Mouse (Mus musculus): ENCODE data around the gene Hoxa9. TPM values are rescaled to one million over a fixed set of nuclear protein-coding genes. Genes with fewer than 3 reads are reported as not detected.
A peak's percentile ranks its signal among the peaks of the same experiment; 100 is the strongest.

Hoxa9 gene
- polyA plus RNA-seq, 1 experiment from 2014 or later: 3.0 TPM

GRCm38 (mm10) chr6:52202362-52203120 is 28.3 kb downstream of the Hoxa9 start:
- no peaks in the 10 kb centered on the region for H3K36me3 ChIP-seq (ENCODE audit: control insufficient read depth, insufficient read depth)
- H3K27ac ChIP-seq (ENCODE audit: low read depth, low read length): peak overlapping the region; percentile 57; the same call in 1 of the 2 replicates
- no peak for TF ChIP-seq CTCF (IDR thresholded peaks at IDR 0.05; ENCODE audit: low read depth)
- no peaks in the 10 kb centered on the region for H3K4me1 ChIP-seq (replicated peaks; ENCODE audit: control insufficient read depth, insufficient read depth, low read length)
- 44% methylated on average over 22 of the region's 22 CpGs for WGBS
- ATAC-seq: no peak
- H3K4me3 ChIP-seq (ENCODE audit: low read depth, low read length): peak overlapping the region; percentile 71
- H3K27me3 ChIP-seq (replicated peaks; ENCODE audit: control insufficient read depth, insufficient read depth, low read length): peaks cover 41% of the 10 kb centered on the region
- H3K9me3 ChIP-seq (ENCODE audit: control insufficient read depth): no peaks in the 10 kb centered on the region
- H3K4me2 ChIP-seq (replicated peaks; ENCODE audit: low read depth): peak overlapping the region; percentile 96
- H3K9ac ChIP-seq (ENCODE audit: low read depth, low read length): peak overlapping the region; percentile 77

- Histone ChIP-seq H3K4me1 (replicated peaks; ENCODE audit: control insufficient read depth, insufficient read depth, low read length) (no peaks in the 10 kb centered on the region), H3K4me3 (ENCODE audit: low read depth, low read length) (peak overlapping the region; percentile 16; the same call in 1 of the 2 replicates), H3K9me3 (ENCODE audit: control insufficient read depth) (no peaks in the 10 kb centered on the region), H3K9ac (ENCODE audit: low read depth, low read length) (no peak overlapping the region), H3K4me2 (replicated peaks; ENCODE audit: low read depth) (peak overlapping the region; percentile 60), H3K27me3 (replicated peaks; ENCODE audit: control insufficient read depth, insufficient read depth, low read length) (peaks cover 29% of the 10 kb centered on the region; the same call in 1 of the 2 replicates), H3K27ac (ENCODE audit: low read depth, low read length) (peak overlapping the region; percentile 3; the same call in 1 of the 2 replicates), H3K36me3 (ENCODE audit: control insufficient read depth, insufficient read depth) (no peaks in the 10 kb centered on the region)
- 43% methylated on average over 1 of the region's 1 CpGs for WGBS
- no peak for TF ChIP-seq CTCF (IDR thresholded peaks at IDR 0.05; ENCODE audit: low read depth)
- no peak for ATAC-seq
These were observed 29.6 kb downstream of the Hoxa9 start for GRCm38 (mm10) chr6:52201269-52201668.

- Histone ChIP-seq H3K4me1 (replicated peaks; ENCODE audit: control insufficient read depth, insufficient read depth, low read length) (no peaks in the 10 kb centered on the region), H3K27me3 (replicated peaks; ENCODE audit: control insufficient read depth, insufficient read depth, low read length) (peaks cover 24% of the 10 kb centered on the region; the same call in 1 of the 2 replicates), H3K9me3 (ENCODE audit: control insufficient read depth) (no peaks in the 10 kb centered on the region), H3K36me3 (ENCODE audit: control insufficient read depth, insufficient read depth) (no peaks in the 10 kb centered on the region), H3K4me3 (ENCODE audit: low read depth, low read length) (peak overlapping the region; percentile 29), H3K9ac (ENCODE audit: low read depth, low read length) (peak overlapping the region; percentile 35; the same call in 1 of the 2 replicates), H3K27ac (ENCODE audit: low read depth, low read length) (peak overlapping the region; percentile 61), H3K4me2 (replicated peaks; ENCODE audit: low read depth) (peak overlapping the region; percentile 60)
- peak; percentile 45 for ATAC-seq
- no peak for TF ChIP-seq CTCF (IDR thresholded peaks at IDR 0.05; ENCODE audit: low read depth)
- 17% methylated on average over 10 of the region's 10 CpGs for WGBS
These were observed 30.1 kb downstream of the Hoxa9 start for GRCm38 (mm10) chr6:52200751-52201250.

GRCm38 (mm10) chr6:52200073-52200750 is 30.7 kb downstream of the Hoxa9 start:
- ATAC-seq: peak; percentile 55
- Histone ChIP-seq H3K27me3 (replicated peaks; ENCODE audit: control insufficient read depth, insufficient read depth, low read length) (peaks cover 18% of the 10 kb centered on the region; the same call in 1 of the 2 replicates), H3K27ac (ENCODE audit: low read depth, low read length) (peak overlapping the region; percentile 61), H3K4me3 (ENCODE audit: low read depth, low read length) (peak overlapping the region; percentile 29), H3K4me1 (replicated peaks; ENCODE audit: control insufficient read depth, insufficient read depth, low read length) (no peaks in the 10 kb centered on the region), H3K9me3 (ENCODE audit: control insufficient read depth) (no peaks in the 10 kb centered on the region), H3K9ac (ENCODE audit: low read depth, low read length) (peak overlapping the region; percentile 35; the same call in 1 of the 2 replicates), H3K36me3 (ENCODE audit: control insufficient read depth, insufficient read depth) (no peaks in the 10 kb centered on the region), H3K4me2 (replicated peaks; ENCODE audit: low read depth) (peak overlapping the region; percentile 60)
- no peak for TF ChIP-seq CTCF (IDR thresholded peaks at IDR 0.05; ENCODE audit: low read depth)
- 16% methylated on average over 30 of the region's 30 CpGs for WGBS

GRCm38 (mm10) chr6:52197271-52197670 is 33.6 kb downstream of the Hoxa9 start:
- ATAC-seq: 0 out of 2 replicates have a peak, but pooled peaks have one; percentile 34
- Histone ChIP-seq H3K27me3 (replicated peaks; ENCODE audit: control insufficient read depth, insufficient read depth, low read length) (0 out of 2 replicates have a peak, but pooled peaks cover under 1% of the 10 kb centered on the region), H3K4me3 (ENCODE audit: low read depth, low read length) (no peak overlapping the region), H3K9ac (ENCODE audit: low read depth, low read length) (no peak overlapping the region), H3K36me3 (ENCODE audit: control insufficient read depth, insufficient read depth) (no peaks in the 10 kb centered on the region), H3K9me3 (ENCODE audit: control insufficient read depth) (no peaks in the 10 kb centered on the region), H3K4me1 (replicated peaks; ENCODE audit: control insufficient read depth, insufficient read depth, low read length) (no peaks in the 10 kb centered on the region; the same call in 1 of the 2 replicates), H3K27ac (ENCODE audit: low read depth, low read length) (no peak overlapping the region), H3K4me2 (replicated peaks; ENCODE audit: low read depth) (peak overlapping the region; percentile 33; the same call in 1 of the 2 replicates)
- 13% methylated on average over 10 of the region's 10 CpGs for WGBS
- peak; percentile 74 for TF ChIP-seq CTCF (IDR thresholded peaks at IDR 0.05; ENCODE audit: low read depth)

GRCm38 (mm10) chr6:52196811-52197210 is 34.1 kb downstream of the Hoxa9 start:
- no peak for TF ChIP-seq CTCF (IDR thresholded peaks at IDR 0.05; ENCODE audit: low read depth)
- no peak overlapping the region for H3K9ac ChIP-seq (ENCODE audit: low read depth, low read length)

More at GRCm38 (mm10) chr6:52196811-52197210, 34.1 kb downstream of the Hoxa9 start:
- Histone ChIP-seq H3K4me3 (ENCODE audit: low read depth, low read length) (no peak overlapping the region), H3K9me3 (ENCODE audit: control insufficient read depth) (no peaks in the 10 kb centered on the region), H3K27me3 (replicated peaks; ENCODE audit: control insufficient read depth, insufficient read depth, low read length) (no peaks in the 10 kb centered on the region), H3K27ac (ENCODE audit: low read depth, low read length) (no peak overlapping the region), H3K36me3 (ENCODE audit: control insufficient read depth, insufficient read depth) (no peaks in the 10 kb centered on the region), H3K4me2 (replicated peaks; ENCODE audit: low read depth) (peak overlapping the region; percentile 33; the same call in 1 of the 2 replicates), H3K4me1 (replicated peaks; ENCODE audit: control insufficient read depth, insufficient read depth, low read length) (no peaks in the 10 kb centered on the region; the same call in 1 of the 2 replicates)
- WGBS: 27% methylated on average over 9 of the region's 9 CpGs
- no peak for ATAC-seq

All from intestine, postnatal 0 days (tissue).